Mouse (Mus musculus): ENCODE measurements around the gene Slc16a3.

Slc16a3 gene

DNA sequence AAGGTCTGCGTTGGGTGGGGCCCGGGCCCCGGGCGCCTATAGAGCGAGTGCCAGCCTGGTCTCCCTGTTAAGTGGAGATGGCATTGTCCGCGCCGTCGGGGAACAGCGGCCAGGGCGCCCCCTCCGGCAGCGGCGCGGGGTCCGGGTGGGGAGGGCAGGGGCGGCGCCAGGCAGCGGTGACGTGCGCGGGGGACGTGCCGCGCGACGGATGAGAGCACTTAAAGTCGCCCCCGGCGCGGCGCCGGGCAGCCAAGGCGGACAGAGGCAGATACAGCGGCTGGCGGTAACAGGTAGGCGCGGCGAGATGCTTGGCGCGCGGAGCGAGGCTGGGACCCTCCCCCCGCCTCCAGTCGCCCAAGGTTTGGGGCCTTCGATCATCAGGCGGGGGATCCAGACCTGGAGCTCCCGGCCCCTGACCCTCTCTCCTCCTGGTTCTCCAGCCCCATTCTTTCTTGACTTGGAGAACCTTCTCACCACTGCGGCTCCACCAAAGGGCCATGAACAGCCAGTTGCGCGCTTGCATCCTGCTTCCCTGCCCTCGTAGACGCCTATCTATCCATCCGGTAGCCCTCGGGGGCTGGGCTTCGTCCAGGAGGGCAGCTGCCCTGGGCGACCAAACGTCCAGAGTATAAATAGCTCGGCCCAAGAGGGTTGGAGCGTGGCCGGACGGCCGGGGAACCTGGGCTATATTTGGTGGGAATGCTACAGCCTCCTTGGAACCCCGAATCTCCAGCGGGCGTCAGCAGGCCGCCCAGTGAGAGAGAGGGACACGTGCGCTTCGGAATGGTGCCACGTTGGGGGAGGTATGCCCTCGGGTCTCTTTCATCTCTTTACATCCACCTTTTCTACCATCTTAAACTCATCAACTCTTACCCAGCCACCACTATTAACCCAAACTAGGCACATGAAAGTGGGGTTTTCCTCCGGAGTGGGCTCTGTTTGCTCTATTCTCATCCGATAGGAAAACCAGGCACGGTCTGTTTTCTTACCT is 876 bp downstream of the Slc16a3 start:
- DNase-seq = peak; percentile 96

DNA sequence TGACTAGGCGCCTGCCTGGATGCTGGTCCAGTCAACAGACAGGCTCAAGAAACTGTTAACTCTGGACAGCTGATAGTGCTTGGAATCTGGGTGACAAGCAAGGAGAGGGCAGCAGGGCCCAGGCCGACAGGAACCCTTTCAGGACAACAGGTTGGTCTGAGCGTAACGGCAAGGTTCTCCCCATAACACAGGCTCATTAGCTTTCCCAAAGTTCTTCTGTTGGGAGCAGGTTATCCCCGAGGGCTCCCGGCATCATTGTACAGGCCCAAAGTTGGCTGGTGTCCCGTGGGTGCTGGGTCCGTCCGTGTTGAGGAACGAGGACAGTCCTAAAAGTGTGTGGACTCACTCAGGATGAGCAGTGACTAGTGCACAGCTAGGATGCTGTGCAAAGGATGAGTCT is 1.6 kb downstream of the Slc16a3 start:
- no peak for DNase-seq

DNA sequence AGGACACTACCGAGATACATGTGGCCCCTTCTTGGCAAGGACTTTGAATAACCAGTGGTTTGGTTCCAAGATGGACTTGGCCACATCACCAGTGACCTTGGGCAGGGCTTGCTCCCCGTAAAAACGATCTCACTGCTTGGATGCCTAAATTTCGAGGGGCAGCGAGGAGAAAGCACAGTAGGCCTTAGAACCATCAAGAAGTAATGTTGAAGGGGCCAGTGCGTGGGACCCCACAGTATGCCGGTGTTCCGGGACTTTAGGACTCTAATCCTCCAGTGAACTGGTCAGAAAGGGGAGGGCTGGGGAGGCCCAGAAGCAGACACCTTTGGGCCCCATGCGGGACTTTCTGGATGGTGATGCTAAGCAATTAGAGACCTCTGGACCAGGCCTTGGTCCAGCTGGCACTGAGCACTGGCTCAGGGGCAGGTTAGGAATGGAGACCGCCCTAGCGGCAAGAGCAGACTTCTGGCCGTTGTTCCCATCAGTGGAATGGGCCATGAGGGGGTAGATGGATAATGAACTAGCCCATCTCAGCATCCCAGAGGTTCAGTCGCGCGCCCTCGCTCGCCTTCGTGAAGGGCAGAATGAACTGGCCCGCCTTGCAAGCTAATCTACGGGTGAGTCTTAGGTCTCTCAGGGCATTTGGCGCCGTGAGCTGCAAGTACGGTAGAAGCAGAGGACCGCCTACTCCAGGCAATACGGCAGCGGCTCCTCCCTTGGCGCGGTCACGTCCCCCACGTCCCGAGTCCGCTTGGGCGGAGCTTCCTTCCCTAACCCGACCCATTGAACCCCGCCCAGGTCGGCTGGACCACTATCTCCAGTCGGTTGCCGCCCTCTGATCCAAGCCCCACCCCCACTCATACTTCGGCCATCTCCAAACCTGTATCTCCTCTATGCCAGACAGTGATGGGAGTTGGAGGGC is 2.3 kb downstream of the Slc16a3 start:
- peak; percentile 99 for DNase-seq

DNA sequence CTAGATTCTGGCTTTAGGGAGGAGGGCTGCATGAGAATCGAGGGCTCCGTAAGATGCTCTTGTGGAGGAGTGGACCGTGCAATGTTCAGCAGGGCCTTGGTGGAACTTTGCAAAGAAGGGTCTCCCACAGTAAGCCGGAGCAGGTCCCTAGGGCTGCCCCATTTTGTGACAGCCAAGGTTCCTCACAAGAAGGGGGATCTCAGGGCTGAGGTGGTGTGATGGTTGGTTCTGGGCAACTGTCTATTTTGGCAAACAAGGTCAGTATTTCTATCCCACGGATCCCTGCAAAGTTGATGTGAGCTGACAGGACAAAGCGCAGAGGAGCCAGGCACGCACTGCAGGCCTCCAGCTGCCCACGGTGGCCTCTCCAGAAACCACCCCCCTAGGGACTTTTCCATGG is 3.0 kb downstream of the Slc16a3 start:
- DNase-seq = peak; percentile 90

DNA sequence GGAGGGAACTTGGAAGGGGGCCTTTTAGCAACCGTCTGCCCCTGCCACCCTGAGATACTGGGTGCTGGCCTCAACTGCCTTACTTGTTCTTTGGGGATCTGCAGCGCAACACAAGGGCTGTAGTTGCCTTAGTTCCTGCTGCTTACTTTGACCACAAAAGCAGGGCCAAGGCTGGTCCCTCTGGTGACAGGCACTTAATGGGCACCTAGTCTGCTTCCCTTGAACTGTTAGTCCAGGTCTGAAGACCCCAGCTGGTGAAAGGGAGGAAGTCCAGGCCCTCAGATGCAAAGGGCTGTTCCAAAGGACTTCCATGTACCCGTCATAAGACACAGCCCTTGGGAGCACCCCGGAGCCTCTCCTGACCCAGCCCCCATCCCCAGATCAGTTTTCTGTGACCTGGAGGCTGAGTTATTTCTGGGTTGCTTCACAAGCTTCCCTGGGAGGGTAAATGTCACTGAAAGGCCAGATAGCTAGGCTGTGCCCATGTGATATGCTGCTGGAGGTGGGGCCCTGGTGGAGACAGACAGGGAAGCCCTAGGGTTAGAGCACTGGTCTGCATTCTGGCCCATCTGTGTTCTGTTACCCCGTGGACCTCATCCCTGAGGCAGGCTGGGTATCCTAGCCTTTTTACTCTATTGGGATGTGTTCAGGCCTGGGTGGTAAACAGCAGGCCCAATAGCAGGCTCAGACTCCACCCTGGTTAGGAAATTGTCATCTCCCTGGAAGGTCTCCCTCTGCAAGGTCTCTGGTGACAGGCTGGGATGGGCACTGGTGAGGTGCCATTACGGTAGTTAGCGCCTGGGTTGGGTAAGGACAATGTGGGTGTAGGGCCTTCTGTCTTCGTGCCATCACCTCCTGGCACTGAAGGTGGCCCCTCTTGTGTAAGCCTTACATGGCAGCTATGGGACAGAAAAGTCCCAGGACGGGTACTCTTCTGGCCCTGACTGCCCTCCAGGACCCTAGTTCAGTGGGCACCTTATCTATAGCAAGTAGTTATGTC is 3.8 kb downstream of the Slc16a3 start:
- peak; percentile 89 for DNase-seq

DNA sequence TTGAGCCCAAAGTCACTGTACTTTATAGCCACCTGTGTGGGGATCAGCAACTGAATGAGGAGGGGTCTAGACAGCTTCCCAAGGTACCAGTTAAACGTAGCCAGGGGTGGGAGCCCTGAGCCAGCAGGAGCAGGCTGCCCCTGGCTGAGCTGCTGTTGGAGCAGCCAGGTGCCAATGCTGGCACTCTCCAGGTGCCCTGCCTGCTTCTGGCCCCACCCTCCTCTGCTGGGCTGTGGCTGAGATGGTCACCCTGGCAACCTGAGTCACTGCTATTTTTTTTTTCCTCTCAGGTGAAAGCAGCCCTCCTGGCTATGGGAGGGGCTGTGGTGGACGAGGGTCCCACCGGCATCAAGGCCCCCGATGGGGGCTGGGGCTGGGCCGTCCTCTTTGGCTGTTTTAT is 6.7 kb downstream of the Slc16a3 start:
- no peak for DNase-seq

DNA sequence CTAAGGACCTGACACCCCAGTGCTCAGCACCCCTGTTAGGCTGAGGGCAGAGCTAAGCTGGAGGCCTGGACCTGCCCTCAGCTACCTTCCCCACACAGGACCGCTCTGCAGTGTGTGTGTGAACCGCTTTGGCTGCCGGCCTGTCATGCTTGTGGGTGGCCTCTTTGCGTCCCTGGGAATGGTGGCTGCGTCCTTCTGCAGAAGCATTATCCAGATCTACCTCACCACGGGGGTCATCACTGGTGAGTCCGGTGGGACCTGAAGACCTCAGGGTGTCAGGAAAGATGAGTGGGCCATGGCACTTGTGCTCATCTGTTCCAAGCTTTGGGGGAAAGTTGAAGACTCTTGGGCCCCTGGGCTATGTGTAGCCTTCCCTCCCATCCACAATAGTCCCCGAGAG is 7.4 kb downstream of the Slc16a3 start:
- DNase-seq = peak; percentile 90

DNA sequence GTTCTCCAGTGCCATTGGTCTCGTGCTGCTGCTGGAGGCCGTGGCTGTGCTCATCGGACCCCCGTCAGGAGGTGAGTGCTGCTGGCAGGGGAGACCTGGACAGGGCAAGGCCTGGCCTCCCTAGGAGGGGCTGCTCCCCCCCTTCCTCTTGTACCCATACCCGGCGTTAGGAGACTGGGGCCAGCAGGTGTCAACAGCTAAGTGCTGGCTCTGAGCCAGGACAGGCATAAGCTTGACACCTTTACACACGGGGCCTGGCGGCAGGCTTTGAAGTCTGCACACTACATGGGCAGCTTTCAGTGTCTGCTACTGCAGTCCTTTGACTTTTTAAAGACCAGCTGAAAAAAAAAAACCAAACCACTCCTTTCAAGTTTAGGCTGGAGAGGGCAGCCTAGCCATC is 8.8 kb downstream of the Slc16a3 start:
- peak; percentile 89 for DNase-seq

DNA sequence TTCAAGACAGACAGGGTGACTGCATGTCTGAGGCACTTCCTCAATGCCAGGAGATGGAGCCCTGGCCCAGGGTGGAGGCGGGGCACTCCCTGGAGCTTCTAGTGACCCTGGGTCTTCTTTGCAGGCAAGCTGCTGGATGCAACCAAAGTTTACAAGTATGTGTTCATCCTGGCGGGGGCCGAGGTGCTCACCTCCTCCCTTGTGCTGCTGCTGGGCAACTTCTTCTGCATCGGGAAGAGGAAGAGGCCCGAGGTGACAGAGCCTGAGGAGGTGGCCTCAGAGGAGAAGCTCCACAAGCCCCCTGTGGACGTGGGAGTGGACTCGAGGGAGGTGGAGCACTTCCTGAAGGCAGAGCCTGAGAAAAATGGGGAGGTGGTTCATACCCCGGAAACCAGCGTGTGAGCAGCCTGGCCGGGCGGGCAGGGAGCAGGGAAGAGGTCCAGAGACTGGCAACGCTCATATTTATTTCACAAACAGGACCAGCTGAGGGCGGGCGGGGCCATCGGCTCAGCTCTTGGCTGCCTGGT is 9.5 kb downstream of the Slc16a3 start:
- peak; percentile 95 for DNase-seq

DNA sequence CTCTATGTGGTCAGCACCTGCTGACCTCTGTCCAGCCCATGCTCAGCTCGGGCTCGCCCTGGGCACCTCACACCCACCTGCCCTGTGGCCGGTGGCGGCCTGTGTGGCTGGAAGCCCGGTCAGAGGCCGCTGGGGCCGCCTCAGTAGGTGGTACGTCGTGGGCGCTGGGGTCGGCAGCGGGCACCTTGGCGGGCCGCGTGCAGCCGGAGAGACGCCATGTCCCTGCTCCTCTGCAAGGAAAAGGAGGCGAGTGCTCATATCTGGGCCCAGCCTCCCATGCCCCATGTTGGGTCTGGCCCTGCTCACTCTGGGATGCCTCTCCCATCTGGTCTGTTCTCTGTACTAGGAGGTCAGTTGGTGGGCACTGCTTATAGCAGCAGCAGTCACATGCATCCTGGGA is 10.8 kb downstream of the Slc16a3 start:
- DNase-seq = peak; percentile 91

DNA sequence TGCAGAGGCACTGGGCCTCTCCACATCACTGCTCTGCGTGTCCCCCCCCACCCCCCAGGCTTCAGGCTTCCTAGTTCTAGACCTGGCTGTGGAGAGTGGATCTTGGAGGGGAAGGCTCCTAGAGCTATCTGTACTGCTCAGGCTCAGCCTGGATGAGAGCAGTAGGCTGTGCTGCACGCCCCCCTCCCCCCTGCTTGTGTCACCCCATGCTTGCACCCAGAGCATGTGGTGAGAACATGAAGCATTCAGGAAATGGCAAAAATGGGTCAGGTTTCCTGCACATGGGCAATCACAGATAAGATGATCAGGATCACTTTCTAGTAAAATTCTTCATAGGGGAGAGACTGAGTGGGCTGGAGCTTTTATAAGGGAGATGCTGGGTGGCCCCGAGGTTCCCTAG is 11.3 kb downstream of the Slc16a3 start:
- no peak for DNase-seq

DNA sequence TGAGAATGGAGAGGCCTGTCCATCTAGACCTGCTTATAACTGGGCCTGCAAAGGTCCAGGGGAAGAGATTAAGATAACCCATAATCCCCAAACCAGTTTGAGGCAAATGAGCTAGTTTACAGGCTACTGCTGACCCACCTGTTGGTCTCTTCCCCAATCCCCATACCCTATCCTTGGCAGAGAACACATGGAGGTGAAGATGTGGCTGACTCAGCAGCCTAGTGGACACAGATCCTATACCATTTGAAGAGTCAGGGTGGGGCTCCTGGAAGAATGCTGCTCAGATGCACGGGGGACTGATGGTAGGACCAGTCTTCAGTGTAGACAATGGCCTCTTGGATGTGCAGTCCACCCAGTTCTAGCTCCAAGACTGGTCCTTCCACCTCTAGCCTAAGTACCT is 12.0 kb downstream of the Slc16a3 start:
- DNase-seq = no peak

DNA sequence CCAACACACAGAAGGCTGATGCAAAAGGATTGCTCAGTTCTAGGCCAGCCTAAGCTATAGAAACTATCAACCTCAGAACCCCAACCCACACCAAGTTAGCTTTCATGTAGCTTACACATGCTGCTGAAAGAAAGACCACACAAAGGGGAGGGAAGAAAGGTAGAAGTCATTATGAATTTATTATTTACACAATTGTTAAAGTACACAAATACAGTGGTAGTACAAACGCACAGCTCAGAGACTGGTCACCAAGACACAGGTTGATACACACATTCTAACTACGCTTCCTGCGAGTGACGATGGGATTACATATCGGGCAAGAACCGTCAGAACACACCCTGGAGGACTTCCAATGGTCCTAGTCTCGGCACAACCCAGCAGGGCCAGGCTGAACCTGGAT is 13.3 kb downstream of the Slc16a3 start:
- DNase-seq = no peak

DNA sequence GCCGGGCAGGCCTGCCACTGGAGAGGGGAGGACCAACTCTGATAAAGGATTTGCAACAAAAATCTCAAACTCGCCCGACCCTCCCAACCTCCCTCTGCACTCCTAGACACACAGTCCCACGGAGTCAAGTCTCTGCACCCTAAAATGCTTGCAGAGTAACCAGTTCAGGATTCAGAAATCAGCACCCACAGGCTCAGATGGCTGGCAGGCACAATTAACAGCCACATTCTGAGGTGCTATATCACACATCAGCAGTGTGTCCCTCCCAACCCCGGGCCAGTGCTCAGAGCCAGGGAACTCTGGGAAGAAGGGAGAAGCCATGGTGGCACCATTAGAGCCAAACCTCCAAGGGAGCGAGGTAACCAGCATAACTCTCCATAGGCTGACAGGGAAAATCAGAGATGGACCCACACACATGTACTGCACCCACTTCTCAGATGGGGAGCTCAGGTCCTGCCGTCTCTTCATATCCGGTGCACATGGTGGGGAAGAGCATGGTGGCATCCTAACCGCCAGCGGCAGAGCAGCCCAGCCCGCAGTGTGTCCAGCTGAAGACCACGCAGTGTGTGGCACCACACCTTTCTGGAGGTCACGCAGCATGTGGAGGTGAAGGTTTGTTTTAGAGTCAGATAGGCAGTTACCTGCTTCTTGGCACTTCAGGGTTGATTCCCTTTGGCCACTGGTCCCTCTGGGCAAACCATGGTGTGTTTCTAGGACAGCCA is 13.9 kb downstream of the Slc16a3 start:
- no peak for DNase-seq

DNA sequence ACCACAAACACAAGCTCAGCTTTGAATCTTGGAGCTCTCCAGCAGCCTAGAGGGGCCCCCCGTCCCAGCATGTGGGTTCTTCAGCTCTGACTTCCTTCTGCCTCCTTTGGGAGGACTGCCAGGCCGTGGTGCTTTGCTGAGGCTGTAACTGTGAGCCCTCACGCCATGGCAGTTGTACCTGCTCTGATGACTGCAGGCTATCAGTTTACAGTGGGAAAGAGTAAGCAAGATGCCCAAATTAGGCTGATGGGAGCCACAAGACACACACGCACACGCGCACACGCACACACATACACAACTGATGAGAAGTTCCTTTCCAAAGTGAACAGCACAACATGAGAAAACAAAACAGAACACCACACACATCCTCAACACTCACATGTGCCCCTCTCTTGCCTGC is 14.6 kb downstream of the Slc16a3 start:
- DNase-seq = no peak

DNA sequence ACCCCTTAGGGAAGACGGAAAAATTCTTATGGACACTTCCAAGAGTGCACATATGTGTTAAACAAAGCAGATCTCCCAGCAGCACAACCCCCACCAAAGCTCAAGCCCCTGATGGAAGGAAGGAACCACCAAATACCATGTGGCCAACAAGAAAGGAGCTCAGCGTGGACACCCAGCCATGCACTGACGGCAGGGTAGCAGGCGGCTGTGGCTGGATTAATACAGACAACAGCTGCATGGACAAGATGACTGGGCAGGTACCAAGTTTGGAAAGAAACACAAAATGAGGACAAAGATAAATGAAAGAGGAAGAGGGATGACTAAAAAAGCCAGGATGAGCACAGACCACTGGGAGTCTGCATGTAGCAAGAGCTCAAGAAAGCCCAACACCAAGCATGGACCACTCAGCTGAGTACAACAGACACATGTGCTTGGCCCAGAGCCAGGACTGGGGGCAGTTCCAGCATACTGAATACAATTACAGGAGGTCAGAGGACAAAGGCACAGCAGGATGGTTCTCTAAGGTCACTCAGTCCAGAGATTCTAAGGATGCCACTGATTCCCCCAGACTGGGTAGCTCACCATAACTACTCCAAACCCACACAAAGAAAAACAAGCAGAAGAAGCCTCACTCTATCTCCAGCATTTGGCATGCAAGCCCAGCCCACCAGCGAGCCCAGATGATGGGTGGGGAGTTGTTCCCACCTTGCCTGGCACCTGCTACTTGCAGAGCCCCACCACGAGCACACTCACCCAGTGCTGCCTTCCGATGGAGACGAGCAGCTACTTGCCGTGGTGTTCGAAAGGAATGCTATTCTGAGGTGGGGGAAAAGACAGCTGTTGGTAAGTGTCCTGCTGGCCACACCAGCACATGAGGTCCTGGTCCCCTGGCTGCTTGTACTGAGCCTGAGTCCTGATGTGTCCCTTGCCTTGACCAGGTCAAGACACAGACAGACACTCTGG is 16.2 kb downstream of the Slc16a3 start:
- DNase-seq = no peak

DNA sequence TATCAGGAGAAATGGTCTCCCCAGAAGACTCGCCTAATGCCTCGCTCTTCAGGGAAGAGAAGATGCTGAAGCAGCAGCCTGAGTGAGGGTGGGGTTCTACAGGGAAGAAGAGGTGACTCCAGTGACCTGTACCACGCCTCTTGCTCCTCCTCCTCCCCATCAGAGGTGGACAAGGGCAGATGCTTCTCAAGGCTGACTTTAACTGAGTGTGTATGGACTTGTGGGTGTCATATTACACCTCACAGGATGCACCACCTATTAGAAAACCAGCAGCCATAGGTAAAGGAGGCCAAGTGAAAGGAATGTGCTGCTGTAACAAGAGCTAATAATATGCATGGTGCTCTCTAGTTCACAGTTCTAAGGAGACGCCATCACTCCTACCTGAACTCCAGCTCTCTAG is 17.3 kb downstream of the Slc16a3 start:
- DNase-seq = no peak

DNA sequence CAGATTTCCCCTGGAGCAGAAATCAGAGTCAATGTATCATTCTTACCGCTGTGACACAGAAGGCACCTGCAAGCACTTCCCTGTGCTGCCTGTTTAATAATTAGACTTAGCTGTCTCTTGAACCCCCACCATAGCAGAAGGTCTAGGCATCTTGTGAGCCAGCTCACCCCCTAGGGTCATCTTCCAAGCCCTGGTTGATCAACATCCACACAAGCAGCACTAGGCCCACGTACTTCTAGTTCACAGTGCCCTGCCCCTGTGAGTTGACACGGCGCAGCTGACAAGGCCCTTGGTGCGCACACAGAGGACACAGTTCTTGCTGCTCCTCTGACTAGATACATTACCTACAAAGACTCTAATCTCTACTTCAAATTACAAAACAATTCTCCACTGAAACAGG is 21.5 kb downstream of the Slc16a3 start:
- no peak for DNase-seq

DNA sequence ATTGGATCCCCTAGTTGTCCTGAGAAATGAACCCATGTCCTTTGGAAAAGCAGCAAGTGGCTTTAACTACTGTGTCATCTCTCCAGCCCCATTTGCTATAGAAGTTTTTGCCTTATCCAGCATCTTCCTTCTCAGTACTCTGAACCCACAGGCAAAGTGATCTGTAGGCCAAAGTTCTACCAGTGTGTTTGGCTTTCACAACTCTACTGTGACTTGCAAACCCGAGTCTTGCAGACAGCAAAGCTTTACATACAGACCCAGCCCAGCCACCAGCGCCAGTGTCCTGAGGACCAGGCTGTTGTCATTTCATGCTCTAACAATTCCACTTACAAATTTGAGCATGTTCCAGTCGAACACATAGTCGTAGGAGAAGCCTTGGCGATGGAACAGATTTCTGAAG is 23.0 kb downstream of the Slc16a3 start:
- DNase-seq = no peak

DNA sequence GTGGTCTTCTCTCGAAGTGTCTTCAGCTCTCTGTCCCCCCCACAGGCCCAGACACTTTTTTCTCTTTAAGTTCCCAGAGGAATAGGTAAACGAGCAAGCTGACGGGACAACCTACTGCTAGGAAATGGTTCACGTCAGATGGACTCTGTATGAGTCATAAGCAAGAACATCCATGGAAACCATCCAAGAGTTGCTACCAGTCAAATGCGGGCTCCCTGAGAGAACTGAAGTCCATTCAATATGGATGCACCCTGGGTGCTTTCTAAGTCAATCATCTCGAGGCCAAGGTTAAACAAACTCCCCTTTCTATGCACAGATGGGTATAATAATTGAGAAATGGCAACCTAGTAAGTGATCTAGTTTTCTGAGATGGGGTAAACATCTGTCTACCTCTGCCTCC is 25.0 kb downstream of the Slc16a3 start:
- no peak for DNase-seq

All from heart, adult 11 months (tissue).